Mouse (Mus musculus) ES-E14 (cell line): ENCODE measurements around the gene Ppp2r5a.

Experiments used
- HCFC1 ChIP-seq: IDR thresholded peaks from 2 replicates; pipeline ENCODE4 v1.6.1; 2012; ENCODE audit warnings: low read length, inconsistent platforms, borderline replicate concordance; ENCODE audit not compliant: insufficient read depth
- MAFK ChIP-seq: IDR thresholded peaks from 2 replicates; pipeline ENCODE4 v1.6.1; 2014; ENCODE audit warnings: mild to moderate bottlenecking, low read depth, low read length, inconsistent platforms; ENCODE audit not compliant: insufficient read depth
- ZC3H11A ChIP-seq: IDR thresholded peaks from 2 replicates; pipeline ENCODE4 v1.6.1; 2012; ENCODE audit warnings: low read depth, mild to moderate bottlenecking, inconsistent platforms, low read length, borderline replicate concordance
- ZNF384 ChIP-seq: IDR thresholded peaks from 2 replicates; pipeline ENCODE4 v1.6.1; 2012; ENCODE audit warnings: low read depth, low read length, inconsistent platforms

DNA sequence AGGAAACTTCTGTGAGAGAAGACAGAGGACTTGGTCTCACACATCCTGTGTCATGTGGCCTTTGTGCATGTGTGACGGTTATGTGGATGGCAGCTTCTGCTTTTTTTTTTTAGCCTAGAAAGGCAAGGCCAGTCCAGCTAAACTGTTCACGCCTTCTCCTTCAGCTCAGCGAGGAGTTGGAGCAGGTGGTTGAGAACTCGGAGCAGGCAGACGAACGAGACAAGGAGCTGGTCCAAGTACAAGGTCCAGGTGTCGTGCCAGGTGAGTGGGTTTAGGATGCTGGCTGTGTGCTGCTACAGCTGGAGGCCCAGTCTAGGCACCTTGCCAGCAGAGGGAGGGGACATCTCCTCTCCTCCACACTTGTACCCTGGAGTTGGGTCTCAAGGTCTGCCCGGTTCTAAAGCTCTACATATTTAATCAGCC, 75.0 kb downstream of the Ppp2r5a start:
- TF ChIP-seq ZC3H11A (no peak), ZNF384 (no peak), MAFK (no peak), HCFC1 (no peak)
